Mouse (Mus musculus) midbrain, embryonic 10.5 days (tissue): Measurements from ENCODE around the gene Ak7. TPM values are rescaled to one million over a fixed set of nuclear protein-coding genes. Genes with fewer than 3 reads are reported as not detected.

Experiments used
- DNase-seq: peaks from one replicate; pipeline ENCODE4 v3.0.0-alpha.2; 2017; ENCODE audit warnings: low spot score
- H3K27ac ChIP-seq: fragments of 300-500 bp; sonication (generic); replicated peaks from 2 replicates; pipeline ENCODE4 v1.5.1; 2016; ENCODE audit warnings: mild to moderate bottlenecking
- H3K27me3 ChIP-seq: fragments of 300-500 bp; sonication (generic); 2 replicates; pipeline ENCODE4 v1.6.1; 2016; ENCODE audit warnings: low read depth, mild to moderate bottlenecking; ENCODE audit not compliant: poor library complexity, severe bottlenecking
- H3K36me3 ChIP-seq: fragments of 300-500 bp; sonication (generic); 2 replicates; pipeline ENCODE4 v1.6.1; 2016; ENCODE audit warnings: mild to moderate bottlenecking, moderate library complexity
- H3K4me1 ChIP-seq: fragments of 300-500 bp; sonication (generic); 2 replicates; pipeline ENCODE4 v1.6.1; 2016
- H3K4me3 ChIP-seq: fragments of 300-500 bp; sonication (generic); 2 replicates; pipeline ENCODE4 v1.5.1; 2016; ENCODE audit warnings: mild to moderate bottlenecking, moderate library complexity
- H3K9me3 ChIP-seq: fragments of 300-500 bp; sonication (generic); replicated peaks from 2 replicates; pipeline ENCODE4 v1.6.1; 2016; ENCODE audit warnings: mild to moderate bottlenecking
- WGBS: fragments of 180-500 bp; shearing (Covaris S2); methylation state at CpG from one replicate; pipeline ENCODE4 v1.1.7; 2016; 5-methylcytosine and 5-hydroxymethylcytosine counted together
- polyA plus RNA-seq: library from polyadenylated mRNA; unstranded; fragments of >200 nt; fragmentation: Nextera tagmentation; extraction: Ambion mirVana; gene quantifications from 2 replicates; pipeline ENCODE4 v1.2.1, GENCODE M21; 2016

Gene Ak7
- polyA plus RNA-seq, 1 experiment from 2014 or later, result 0.16 TPM

DNA sequence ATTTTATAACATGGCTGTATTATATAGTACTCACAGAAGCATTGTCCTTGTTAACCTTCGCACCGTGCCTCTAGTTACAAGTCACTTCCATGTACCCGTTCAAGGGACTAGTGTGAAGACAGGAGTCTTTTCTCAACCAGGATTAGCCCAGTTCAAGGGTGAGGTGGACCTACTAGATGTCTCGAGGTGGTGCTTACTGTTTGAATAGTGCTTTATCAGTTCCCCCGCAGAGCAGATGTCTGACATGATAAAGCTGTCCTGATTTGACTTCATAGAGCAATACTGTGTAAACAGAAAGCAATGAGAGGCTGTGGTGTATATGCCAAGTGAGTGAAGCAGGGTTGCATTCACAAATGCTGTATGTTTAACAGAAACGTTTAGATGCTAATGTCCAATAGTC lies 104.8 kb downstream of the Ak7 start:
- Histone ChIP-seq H3K27me3 (no peaks in the 10 kb centered on the region), H3K9me3 (no peaks in the 10 kb centered on the region), H3K4me3 (no peak overlapping the region), H3K4me1 (no peaks in the 10 kb centered on the region), H3K27ac (no peak overlapping the region), H3K36me3 (peaks cover 98% of the 10 kb centered on the region)
- DNase-seq, result no peak
- WGBS, result 93% methylated on average over 6 of the region's 6 CpGs

- H3K27ac ChIP-seq, result no peak overlapping the region
- H3K4me3 ChIP-seq, result no peak overlapping the region
- no peak for DNase-seq
- no peaks in the 10 kb centered on the region for H3K27me3 ChIP-seq
- H3K36me3 ChIP-seq, result peaks cover 95% of the 10 kb centered on the region
- H3K4me1 ChIP-seq, result no peaks in the 10 kb centered on the region
- WGBS, result 94% methylated on average over 6 of the region's 6 CpGs
- H3K9me3 ChIP-seq, result no peaks in the 10 kb centered on the region
Observed at GRCm38 (mm10) chr12:105813957-105814356, 108.2 kb downstream of the Ak7 start.

DNA sequence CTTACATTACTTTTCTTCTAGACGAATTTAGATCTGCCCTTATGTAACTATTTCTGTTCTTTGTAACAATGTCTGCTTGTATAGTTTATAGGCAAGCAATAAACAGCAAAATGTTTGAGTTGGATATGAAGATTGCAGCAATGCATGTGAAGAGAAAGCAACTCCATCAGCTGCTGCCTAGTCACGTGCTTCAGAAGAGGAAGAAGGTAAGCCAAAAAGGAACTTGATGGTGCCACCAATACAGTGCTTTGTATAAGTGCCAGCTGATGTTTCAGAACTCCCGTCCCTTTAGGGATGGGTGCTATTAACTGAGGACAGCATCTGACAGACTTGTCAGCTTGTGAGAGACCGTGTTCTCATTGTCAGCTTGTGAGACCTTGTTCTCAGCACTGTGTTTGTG lies 117.7 kb downstream of the Ak7 start:
- no peak for DNase-seq
- H3K36me3 ChIP-seq, result peaks cover 100% of the 10 kb centered on the region
- no peaks in the 10 kb centered on the region for H3K4me1 ChIP-seq
- H3K4me3 ChIP-seq, result no peak overlapping the region
- 90% methylated on average over 4 of the region's 4 CpGs for WGBS
- H3K27ac ChIP-seq, result no peak overlapping the region
- no peaks in the 10 kb centered on the region for H3K9me3 ChIP-seq
- H3K27me3 ChIP-seq, result no peaks in the 10 kb centered on the region

- DNase-seq, result no peak
- Histone ChIP-seq H3K27me3 (no peaks in the 10 kb centered on the region), H3K4me3 (no peak overlapping the region), H3K9me3 (no peaks in the 10 kb centered on the region), H3K4me1 (no peaks in the 10 kb centered on the region), H3K27ac (no peak overlapping the region), H3K36me3 (peaks cover 100% of the 10 kb centered on the region)
- WGBS, result 85% methylated on average over 8 of the region's 8 CpGs
Observed at GRCm38 (mm10) chr12:105824743-105825142, 119.0 kb downstream of the Ak7 start.

GRCm38 (mm10) chr12:105825266-105825665 lies 119.5 kb downstream of the Ak7 start:
- WGBS, result 92% methylated on average over 4 of the region's 4 CpGs

More at GRCm38 (mm10) chr12:105825266-105825665, 119.5 kb downstream of the Ak7 start:
- DNase-seq, result no peak
- Histone ChIP-seq H3K36me3 (peaks cover 100% of the 10 kb centered on the region), H3K9me3 (no peaks in the 10 kb centered on the region), H3K4me3 (no peak overlapping the region), H3K27ac (no peak overlapping the region), H3K4me1 (no peaks in the 10 kb centered on the region), H3K27me3 (no peaks in the 10 kb centered on the region)

Other genes with a start within 250 kb of the Ak7 start
- gene Bdkrb2, start 142.8 kb upstream of the Ak7 start, polyA plus RNA-seq, result 0.46 and 0.72 TPM in 2 replicates
- not detected in 2 replicates for gene Bdkrb1, start 102.9 kb upstream of the Ak7 start, polyA plus RNA-seq
- gene Gskip, start 21.1 kb upstream of the Ak7 start, polyA plus RNA-seq, result 38.1 and 42.0 TPM in 2 replicates
- 8.8 and 11.5 TPM in 2 replicates for gene Atg2b, start 20.8 kb upstream of the Ak7 start, polyA plus RNA-seq
- 296 and 299 TPM in 2 replicates for gene Papola, start 78.7 kb downstream of the Ak7 start, polyA plus RNA-seq